Mouse (Mus musculus): ENCODE measurements around the gene Syt7.

Syt7 gene

GRCm38 (mm10) chr19:10388615-10389313 is at the start of gene Syt7:
Gene Syt7, plus strand, starts transcription at chr19:10389090.
- peak; percentile 85 to 86 for DNase-seq (ENCODE audit: low spot score in 2 of 2)

GRCm38 (mm10) chr19:10339271-10339670 is 49.6 kb upstream of the Syt7 start:
- no peak for DNase-seq (ENCODE audit: low spot score in 2 of 2)

DNA sequence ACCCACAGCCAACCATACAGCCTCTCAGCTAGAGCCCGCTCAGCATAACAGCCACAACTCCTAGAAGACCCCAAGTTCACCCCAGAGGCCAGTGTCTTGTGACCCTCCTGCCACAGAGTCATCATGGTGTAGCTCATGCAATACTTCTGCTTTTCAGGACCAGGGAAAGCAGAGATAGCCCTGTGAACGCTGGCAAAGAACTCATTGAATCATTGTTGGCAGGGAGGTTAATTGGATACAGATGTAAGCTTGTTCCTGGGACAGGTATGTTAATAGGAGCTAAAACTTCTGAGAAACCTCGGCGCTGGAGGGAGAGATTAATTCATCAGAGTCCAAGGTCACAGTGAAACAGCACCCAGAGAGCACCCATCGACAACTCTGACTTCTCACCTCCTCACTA is 48.2 kb upstream of the Syt7 start:
- DNase-seq (ENCODE audit: low spot score in 2 of 2): no peak

- no peak for DNase-seq (ENCODE audit: low spot score in 2 of 2)
These were observed 47.7 kb upstream of the Syt7 start for GRCm38 (mm10) chr19:10341152-10341551.

DNA sequence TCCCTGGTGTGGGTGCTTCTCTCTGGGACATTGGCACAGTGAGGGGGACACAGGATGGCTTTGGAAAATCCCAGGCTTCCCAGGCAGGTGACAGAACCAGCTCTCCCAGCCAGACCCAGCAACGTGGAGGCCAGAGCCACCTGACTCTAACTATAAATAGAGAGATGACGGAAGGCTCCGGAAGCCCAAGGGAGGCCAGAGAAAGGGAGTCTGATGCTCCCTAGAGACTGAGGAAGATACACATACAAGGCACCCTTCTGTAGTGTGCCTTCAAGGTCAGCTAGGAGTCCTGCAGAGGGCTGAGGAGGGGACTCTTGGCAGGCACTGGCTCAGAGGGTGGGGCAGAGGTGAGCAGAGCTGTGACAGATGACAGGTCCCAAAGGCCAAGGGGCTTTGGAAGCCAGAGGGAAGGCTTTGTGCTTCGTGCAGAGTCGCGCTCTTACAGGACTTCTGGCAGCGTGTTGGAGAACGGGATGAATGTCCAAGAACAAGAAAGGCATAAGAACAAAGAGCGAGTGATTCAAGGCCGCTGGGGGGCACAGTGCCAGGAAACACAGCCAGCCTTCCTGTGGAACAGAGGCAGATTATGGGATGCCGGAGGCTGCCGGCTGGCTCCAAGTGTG is 47.0 kb upstream of the Syt7 start:
- peak in 1 of 2 experiments; percentile 26 for DNase-seq (ENCODE audit: low spot score in 2 of 2)

- no peak for DNase-seq (ENCODE audit: low spot score in 2 of 2)
These were observed 45.0 kb upstream of the Syt7 start for GRCm38 (mm10) chr19:10343866-10344265.

DNA sequence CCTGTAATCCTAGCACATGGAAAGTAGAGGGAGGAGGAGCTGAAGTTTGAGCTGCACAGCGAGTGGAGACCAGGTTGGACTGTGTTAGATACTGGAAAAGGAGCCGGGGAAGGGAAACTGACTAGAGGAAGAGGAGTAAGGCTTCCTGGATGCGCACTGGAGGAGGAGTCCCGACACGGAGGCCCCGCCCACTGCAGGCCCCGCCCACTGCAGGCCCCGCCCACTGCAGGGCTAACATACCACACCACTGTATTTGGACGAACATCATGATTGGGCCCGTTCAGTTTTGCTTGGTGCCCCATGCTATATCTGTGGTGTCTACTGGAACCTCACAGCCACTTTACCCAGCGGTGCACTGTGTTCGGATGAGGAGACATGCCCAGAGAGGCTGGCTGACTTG is 43.2 kb upstream of the Syt7 start:
- no peak for DNase-seq (ENCODE audit: low spot score in 2 of 2)

DNA sequence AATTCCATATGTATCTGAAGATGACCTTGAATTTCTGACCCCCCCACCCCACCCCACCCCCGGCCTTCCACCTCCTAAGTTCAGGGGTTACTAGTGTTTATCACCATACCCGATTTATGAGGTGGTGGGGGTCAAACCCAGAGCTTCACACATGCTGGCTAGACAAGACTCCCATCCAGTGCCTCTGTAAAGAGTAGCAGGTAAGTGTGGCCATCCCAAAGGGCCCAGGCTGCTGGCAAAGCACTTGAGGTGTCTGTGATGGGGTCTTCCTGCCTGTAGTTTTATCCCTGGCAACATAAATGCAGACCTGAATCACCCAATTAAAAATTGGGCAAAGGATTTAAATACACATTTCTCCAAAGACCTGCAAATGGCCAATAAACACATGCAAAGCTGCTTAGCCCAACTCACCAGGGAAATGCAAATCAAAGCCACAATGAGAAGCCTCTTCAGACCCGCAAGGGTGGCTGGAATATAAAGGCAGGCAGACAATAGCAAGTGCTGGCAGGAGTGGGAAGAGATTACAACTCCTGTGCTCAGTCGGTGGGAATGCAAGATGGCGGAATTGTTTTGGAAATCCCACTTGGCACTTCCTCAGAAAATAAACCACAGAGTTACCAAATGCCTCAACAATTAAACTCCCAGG is 41.1 kb upstream of the Syt7 start:
- no peak for DNase-seq (ENCODE audit: low spot score in 2 of 2)

GRCm38 (mm10) chr19:10352218-10352617 is 36.7 kb upstream of the Syt7 start:
- DNase-seq (ENCODE audit: low spot score in 2 of 2): no peak

DNA sequence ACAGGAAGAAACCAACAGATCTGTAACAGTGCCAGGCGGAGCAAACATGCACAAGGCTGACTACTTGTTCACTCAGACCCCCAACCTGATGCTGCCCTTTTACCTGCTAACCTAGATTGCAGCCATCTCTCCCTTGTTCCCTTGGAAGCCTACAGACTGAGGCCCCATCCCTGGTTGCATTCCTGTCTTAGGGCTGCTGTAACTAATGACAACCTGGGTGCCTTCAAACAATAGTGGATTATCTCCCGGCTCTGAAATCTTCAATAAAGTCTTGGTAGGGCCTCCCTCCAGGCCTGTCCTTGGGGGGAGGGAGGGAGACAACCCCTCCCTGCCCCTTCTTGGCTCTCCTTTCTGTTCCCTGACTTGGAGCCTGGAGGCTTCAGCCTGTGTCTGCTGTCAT is 34.1 kb upstream of the Syt7 start:
- no peak for DNase-seq (ENCODE audit: low spot score in 2 of 2)

- DNase-seq (ENCODE audit: low spot score in 2 of 2): no peak
These were observed 31.9 kb upstream of the Syt7 start for GRCm38 (mm10) chr19:10356845-10357503.

DNA sequence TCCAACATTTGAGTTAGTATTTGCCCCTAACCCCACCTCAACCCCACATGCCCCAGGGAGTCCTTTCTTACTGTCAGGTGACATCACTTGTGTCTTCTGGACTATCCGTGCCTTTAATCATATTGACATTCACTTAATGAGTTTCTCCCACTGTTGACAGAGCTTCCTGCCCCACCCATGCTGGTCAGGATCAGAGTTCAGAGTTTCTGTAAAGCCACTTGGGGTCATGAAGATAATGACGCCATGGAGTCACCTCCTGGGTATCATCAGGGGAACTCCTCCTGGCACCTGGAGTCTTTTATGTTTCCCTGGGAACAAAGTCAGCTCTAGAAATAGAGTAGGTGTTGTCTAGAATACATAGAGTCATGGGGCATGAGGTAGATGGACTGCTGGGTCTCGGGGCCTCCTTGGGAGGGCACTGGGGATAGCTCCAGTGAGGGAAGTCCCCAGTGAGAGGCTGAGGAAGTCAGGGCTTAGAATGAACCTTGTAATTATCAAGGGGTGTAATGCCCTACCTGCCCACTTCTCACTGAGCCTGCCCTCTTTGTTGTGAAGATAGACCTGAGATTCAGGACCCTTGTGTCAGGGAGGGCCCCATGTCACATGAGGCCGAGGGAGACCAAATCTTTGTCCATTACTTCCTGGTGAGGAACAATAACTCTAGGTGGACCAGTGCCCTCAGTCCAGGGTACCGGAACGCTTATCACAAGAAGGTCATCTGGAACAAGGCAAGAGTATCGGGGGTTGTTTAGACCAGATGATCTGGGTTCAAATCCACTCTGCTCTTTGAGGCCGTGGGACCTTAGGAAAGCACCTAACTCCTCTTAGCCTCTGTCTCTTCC is 29.6 kb upstream of the Syt7 start:
- DNase-seq (ENCODE audit: low spot score in 2 of 2): no peak

DNA sequence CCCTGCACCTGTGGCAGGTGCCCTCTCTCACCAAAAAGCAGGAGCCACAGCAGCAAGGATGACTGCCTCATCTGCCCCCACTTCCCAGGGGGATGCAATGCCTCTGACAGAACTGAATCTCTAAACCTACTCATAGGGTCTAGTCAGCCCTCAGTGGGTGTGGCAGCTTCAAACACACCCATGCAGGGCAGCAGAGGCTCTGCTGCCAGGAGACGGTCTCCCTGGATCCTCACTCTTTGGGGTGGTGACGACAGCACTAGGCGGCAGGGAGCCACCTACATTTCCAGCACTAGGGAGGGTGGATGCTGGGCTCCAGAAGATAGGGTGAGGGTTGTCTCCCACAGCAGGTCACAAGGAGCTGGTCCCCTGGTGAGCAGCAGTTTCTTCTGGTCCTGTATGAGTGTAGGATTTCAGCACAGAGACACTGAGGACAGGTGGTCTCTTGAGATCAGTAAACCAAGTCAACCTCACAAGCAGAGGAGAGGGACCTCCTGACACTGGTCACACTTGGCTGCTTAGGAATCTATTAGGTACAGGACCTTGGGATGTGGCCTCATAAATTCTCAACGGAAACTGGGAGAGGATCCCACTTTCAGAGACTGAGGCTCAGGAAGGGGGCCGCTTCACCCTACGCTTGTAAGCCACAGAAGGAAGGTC is 26.3 kb upstream of the Syt7 start:
- no peak for DNase-seq (ENCODE audit: low spot score in 2 of 2)

DNA sequence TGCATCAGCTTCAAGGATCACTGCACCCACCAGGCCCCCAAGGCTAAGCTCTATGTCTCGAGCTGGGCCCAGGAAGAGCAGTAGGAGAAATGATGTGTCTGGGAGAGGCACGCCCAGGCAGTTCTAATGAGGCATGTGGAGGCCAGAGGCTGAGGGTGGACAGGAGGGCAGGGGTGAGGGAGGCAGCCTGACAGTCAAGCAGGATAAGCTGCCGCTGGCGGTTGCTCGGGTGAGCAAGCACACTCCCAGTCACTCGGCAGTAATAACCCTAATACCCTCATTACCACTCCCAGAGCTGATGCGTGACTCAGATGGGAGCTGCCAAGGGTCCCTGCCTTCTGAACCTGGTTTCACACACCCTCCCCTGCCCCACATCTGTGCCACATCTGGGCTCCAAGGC is 25.0 kb upstream of the Syt7 start:
- no peak for DNase-seq (ENCODE audit: low spot score in 2 of 2)

DNA sequence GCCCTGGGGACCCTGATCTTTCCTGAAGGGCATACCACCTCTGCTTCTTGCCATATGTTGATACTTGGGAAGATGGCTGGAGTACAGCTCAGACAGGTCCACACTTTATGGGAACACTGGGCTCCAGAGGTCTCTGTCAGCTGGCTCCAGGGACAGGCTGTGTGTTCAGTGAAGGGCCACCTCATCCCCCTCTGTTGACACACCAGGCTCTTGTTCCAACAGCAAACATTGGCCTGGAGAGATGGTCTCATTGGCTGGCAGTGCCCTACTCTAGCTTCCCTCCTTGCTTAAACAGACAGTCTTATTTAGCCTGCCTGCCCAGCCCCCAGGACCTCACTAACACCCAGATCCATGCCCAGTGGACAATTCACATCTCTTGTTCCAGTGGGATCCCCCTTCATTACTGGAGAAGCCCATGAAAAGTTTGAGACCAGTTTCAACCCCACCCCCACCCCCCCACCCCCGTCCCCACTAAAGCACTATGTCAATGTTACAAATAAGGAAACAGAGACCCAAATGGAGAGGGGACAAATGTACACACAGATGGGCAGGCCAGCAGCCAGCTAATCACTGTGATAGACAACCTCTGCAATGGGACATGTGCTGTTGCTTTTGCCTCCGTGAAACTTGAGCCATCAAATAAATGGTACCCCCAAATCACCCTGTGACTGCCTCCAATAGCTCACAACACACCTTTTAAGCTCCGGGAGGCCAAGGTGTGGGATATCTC is 22.6 kb upstream of the Syt7 start:
- no peak for DNase-seq (ENCODE audit: low spot score in 2 of 2)

- no peak for DNase-seq (ENCODE audit: low spot score in 2 of 2)
These were observed 21.1 kb upstream of the Syt7 start for GRCm38 (mm10) chr19:10367802-10368201.

DNA sequence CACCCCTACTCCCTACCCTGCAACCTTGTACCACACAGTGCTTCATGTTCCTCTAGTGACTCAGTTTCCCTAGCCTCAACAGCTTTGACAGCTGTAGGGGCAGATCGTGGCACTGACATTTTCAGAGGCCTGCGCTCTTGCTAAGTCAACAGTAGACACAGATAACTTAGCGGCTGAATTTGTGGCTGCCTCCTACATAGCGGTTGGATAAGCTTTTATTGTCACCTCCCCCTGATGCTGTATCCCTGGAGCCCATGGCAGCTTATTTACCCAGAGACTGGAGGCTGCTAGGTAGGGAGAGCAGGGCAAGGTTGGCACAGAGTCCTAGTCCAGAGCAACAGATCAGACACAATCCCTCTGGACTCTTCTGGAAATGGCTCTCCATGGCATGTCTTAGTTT is 19.0 kb upstream of the Syt7 start:
- no peak for DNase-seq (ENCODE audit: low spot score in 2 of 2)

GRCm38 (mm10) chr19:10373191-10373590 is 15.7 kb upstream of the Syt7 start:
- DNase-seq (ENCODE audit: low spot score in 2 of 2): no peak

GRCm38 (mm10) chr19:10375260-10375659 is 13.6 kb upstream of the Syt7 start:
- no peak for DNase-seq (ENCODE audit: low spot score in 2 of 2)

DNA sequence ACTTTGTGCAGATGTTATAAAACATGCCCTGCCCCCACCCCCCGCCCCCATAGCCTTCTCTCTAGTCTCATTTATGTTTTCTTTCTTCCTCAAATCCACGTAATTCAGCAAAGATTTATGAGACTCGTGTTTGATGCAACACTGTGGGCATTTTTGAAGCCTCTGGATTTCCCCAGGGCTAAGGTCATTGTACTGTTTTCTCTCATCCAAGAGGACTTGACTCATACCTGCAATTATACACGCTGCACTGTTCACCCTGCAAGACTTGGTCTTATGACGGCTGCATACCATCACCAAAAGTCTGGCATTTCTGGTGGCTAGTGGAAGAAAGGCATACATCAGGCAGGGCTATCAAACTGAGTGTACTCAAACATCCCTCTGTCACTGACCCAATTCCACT is 8.9 kb upstream of the Syt7 start:
- DNase-seq (ENCODE audit: low spot score in 2 of 2): no peak

- DNase-seq (ENCODE audit: low spot score in 2 of 2): no peak
These were observed 1.2 kb upstream of the Syt7 start for GRCm38 (mm10) chr19:10387660-10388059.
